Mouse (Mus musculus): ENCODE results near the gene Trip11.

The Trip11 gene

DNA sequence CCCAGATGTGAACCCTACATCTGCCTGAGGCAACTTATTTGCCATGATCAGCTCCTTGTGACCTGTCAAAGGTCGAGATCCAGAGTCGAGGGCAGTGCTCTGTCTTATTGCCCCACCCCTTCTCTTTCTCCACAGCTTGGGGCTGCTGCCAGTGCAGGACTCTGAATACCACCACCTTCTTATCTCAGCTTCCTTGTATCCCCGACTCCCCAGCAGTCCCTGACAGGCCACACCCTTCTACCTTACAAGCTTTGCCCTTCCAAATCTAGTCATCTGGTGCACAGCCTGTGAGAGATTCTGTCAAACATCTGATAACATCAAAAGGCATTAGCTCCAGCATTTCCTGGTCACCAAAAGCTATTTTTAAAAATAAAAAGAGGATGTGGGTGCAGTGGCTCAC lies 91.5 kb downstream of the Trip11 start:
- in situ Hi-C loops (cut with MboI, MseI): no loop called here

DNA sequence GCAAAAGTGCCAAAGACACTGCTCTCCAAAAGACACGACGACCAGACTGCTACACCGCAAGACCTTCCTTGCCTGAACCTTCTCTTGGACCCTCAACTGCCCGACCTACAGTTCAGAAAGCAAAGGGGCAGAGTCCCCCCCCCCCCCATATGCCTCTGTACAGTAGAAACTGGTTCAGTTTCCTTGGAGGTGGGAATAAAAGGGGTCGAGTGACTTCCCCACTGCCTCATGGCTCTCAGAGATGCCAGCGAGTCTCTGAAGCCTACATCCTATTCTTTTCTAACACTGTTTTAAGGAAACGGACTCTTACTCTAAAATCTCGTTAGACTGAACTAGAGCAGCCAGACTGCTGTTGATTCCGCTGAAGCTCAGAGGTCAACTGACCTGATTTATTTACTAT lies 93.5 kb downstream of the Trip11 start:
- in situ Hi-C loops (cut with MboI, MseI): no loop called here

DNA sequence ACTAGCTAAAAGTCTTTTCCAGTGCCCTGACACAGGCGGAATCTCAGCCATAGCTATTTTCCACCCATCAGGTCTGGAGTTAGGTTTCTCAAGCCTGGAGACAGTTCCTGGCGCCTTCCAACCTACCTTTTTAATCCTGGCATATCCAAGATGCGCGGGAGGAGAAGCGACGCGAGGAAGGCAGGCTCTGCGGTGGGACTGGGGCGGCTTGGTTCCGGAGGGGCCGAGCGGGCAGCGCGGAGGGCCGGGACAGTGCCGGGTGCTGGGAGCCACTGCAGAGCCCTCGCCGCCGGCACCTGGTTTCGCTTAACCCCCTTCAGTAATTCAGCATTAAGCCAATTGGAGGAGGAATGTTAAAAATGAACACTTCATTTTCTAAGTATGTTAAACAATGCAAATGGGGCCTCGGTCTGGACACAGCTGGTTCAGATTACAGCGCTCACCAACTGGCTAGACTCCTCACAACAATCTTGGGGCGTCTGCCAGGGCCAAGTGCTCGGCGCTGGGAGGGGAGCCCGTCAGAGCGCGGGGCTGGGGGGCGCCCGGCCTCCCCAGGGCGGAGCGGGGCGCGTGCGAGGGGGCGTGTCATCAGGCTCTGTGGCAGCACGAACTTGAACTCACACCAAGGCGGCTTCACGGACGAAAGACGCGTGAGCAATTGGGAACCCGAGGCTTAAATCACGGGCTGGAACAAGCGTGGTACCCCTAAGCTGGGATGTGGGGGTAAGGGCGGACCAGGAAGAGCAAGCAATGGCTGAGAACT lies 94.3 kb downstream of the Trip11 start, which contains the start of gene Fbln5:
Gene Fbln5 (minus strand): TSS at position 448 of the 763 bp plus-strand sequence.
- in situ Hi-C loops (cut with MboI, MseI): no loop called here

DNA sequence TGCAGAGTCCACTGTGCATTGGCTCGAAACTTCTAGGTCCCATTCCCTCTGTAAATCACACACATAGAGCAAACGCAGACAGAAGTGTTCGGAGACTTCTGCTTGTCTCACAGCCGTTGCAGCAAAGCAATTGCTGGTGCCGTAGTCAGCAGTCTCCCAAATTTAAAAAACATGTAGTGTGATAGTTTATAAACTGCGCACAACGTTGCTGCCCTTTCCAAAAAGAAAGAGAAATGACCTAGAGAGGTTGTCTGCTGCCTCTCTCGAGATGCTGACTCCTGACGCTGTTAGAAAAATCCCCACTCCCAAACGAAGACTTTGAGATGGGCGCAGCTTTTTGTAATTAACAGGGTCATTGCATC lies 94.8 kb downstream of the Trip11 start:
- in situ Hi-C loops (cut with MboI, MseI): no loop called here

DNA sequence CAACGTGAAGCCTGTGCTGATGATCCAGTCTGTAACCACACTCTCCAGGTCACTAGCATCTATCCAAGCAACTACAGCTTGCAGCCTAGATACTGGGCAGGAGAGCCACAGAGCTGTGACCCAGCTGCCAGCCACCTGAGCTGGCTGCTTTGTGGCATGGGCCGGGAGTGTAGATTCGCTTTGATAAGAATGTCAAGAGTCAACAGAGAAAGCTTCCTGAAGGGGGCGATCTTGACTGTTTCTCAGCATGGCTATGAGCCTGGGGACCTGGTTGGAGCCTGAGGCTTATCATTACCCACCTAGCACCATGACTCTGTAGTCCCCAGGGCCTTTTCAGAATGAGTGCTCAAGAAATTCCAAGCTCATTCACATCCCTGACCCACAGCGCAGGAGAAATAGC lies 96.3 kb downstream of the Trip11 start:
- in situ Hi-C loops (cut with MboI, MseI): no loop called here

DNA sequence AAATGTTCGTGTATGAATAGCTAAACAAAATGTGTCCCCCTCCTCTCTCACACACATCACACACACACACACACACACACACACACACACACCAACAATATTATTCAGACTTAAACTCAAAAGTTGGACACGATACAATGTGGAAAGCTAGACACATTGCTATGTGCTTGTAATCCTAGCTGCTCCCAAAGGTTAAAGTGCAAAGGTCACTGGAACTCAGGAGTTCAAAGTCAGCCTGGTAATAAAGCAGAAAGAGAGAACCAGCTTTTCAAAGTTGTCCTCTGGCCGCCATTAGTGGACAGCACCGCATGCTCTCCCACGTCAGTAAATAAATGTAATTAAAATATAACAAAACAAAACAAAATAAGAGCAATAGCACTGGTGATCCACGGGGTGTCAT lies 97.3 kb downstream of the Trip11 start:
- in situ Hi-C loops (cut with MboI, MseI): no loop called here

DNA sequence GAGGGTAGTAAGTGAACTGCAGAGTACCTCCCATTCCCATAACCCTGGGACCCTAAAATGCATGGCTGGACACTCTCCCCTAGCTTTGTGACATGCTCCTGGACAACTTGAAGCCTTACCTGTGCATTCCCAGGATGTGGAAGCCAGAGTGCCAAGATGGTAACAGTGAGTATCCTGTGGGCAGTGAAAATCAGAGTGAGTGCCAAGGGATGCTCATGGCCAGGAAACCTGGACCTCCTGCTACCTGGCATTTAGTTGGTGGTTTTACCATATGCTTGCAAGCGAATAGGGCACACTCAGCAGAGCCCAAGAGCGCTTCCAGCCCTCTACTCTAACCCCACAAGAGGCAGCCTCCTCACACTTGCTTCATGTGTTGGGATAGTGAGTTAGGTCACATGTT lies 98.6 kb downstream of the Trip11 start:
- in situ Hi-C loops (cut with MboI, MseI): no loop called here

DNA sequence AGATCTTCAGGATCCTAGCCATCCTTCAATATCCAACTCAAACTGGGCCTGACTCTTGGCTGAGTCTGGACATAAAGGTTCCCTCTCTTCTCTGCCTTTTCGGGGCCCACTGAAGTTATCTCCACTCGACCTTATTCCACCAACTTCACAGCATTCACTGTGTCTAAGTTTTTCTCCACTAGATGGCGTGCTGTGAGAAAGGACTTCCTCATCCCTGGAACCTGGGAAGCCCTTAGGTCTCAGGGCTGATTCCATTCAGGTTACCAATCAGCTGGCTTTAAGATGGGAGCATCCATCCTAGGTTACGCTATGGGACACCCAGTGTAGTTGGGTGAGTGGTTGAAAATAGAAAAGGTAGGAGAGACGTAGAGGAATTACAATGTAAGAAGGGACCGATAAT lies 101.9 kb downstream of the Trip11 start:
- in situ Hi-C loops (cut with MboI, MseI): no loop called here

DNA sequence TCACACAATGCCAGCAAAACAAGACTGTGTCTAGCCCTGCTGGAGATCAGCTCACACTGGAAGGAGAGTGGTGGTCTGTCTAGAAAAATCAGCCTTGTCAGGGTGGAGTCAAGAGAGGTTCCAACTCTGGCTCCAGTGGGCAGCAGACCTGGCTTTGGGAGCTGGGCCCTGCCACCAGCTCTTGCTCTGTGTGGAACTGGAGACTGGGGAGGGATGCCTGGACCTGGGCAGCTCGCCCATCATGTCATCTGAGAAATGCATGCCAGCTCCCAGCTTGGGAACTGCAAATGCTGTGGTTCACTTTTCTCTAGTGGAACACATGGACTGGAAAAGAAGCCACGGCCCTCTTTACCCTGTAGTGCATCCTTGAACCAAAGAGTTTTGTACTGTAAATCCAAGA lies 102.6 kb downstream of the Trip11 start:
- in situ Hi-C loops (cut with MboI, MseI): no loop called here

DNA sequence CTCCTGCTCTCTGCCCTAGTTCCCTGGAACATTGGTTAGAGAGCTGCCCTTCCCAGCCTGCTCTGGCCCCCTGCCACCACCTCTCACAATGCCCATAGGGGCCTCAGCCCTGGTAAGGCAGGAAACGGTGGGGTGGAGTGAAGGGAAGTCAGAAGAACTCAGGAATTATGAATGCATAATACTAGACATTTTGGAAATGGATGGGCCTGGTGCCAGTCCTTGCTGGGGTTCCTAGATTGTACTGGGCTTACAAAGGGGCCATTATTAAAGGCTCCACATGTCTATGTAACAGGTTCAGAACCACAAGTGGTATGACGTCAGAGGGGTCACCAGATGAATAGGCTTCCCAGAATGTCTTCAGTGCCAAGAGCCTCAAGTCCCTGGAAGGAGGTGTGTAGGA lies 105.7 kb downstream of the Trip11 start:
- in situ Hi-C loops (cut with MboI, MseI): no loop called here

DNA sequence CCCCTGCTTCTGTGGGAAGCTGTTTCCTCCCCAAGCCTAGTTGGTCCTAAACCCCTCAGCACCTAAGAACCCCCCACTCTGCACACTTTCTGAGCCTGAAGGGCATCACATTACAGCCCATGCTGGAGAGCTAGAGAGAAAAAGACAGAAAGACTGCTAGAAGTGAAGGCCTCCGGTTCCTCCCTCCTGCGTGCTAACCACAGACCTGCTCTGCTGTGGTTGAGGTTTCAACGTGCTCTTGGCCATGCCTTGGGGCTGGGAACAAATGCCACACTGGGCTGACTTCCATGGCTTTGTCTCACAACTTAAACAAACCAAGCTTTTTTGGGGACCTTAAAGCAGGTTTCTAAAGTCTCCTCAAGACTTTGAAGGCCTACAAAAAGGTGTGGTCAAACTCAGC lies 110.6 kb downstream of the Trip11 start:
- in situ Hi-C loops (cut with MboI, MseI): no loop called here

DNA sequence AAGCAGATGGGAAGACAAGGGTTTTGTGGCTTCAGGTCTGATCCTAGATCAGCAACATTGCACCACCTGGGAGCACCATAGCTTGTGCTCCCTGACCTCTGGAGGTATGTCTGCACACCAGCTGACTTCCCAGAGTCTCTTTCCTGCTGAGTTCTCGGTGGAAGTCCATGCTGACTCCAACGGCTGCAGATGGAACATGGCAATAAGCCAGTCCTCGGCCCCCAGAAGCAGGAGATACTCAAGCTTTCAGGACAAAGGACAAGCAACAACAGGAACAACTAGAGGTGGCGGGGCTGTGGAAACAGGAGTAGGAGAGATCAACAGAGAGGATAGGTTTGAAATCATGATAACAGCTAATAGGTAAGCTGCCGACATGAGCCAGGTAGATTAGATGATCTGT lies 111.3 kb downstream of the Trip11 start:
- in situ Hi-C loops (cut with MboI, MseI): no loop called here

DNA sequence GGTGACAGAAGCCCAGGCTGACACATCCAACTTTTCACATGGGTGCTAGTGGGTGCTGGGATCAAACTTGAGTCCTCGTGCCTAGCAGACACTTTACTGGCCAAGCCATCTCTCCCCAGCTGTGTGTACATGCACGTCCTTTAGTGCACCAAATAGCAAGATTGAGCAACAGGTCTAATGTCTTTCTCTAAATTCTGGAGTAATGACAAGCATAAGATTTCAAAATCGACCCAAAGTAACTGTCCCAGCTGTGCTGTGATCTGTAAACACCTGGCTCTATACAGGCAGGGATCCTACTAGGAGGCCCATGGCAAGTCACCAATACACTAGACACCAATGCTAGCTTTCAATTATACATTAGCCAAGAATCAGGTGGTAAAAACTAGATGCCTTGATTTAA lies 112.0 kb downstream of the Trip11 start:
- in situ Hi-C loops (cut with MboI, MseI): no loop called here

DNA sequence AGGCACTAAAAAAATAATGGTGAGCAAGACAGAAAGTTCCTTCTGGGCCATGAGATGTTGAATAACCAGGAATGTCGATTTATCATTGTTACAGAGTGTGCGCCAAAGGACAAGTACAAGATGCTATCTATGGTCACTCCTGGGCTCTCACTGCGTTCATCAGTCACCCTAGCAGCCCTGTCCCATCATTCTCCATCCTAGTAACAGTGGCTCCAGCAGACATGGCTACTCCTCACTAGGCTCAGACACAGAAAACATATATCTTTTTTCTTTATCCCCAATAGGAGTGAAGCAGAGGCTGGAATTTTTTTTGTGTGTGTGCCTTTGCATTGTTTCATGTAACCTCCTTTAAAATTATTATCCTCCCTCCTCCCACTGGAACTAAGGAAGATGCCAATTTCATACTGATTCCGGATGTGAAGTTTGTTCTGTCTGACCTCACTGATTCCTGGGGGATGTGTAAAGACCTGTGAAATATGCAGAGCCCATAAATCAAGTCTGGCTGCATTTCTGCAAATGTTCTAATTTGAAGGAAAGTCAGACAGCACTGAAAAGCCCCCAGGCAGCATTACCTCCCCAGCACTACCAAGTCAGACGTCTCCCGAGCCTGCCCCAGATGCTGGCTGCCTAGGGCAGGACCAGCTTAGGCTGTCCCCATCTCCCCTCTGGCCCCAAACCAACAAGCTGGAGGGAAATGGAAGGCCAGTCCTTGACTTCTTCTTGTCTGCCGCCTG lies 114.7 kb downstream of the Trip11 start:
- in situ Hi-C loops (cut with MboI, MseI): no loop called here

DNA sequence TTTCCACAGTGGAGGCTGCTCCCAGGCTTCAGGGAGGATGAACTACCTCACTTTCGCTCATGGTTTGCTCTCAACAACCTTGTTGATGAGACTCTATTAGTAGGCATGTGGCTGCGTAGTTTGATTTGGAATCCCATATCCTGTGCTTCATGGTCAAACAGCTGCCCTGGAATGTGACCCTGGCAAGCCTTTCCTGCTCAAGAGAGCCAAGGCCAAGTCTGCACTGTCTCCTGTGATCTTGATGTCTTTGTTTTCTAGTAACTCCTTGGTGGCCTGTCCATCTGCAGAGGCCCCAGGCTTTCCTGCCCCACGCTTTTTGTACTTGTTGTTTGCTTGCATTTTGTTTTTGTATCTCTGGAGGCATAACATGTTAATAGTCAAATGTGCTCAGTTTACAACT lies 118.6 kb downstream of the Trip11 start:
- in situ Hi-C loops (cut with MboI, MseI): no loop called here

DNA sequence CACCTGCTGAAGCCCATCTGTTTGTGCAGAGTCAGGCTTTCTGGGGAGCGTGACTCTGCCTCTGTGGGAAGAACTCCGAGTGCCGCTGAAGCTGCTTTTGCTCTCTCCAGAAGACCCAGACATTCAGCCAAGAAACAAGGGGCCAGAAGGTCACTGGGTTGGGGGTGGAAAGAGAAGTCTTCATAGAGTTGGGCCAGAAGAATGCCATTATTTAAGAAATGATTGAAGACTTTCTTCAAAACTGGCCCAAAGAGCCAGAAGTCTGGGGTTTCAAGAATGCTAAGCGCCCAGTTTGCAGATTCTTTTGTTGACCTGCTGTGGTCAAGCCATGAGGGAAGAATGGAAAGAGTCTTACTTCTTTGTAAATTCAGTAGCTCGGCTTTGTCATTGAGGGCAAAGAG lies 119.8 kb downstream of the Trip11 start:
- in situ Hi-C loops (cut with MboI, MseI): no loop called here

DNA sequence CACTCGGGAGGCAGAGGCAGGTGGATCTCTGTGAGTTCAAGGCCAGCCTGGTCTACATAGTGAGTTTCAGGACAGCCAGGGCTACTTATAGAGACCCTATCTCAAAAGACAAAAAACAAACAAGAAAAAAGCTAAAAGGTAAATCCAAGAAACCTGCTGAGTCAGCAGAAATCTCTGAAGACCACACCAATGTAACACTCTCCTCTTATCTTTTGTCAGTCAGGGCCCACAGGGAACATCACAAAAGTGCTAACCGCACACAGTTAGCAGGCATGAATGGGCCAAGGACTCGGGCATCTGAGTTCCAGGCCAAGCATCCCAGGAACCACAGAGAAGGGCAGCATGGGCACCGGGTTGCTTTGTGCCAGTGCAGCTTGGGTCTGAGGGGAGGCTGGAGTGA lies 120.4 kb downstream of the Trip11 start:
- in situ Hi-C loops (cut with MboI, MseI): no loop called here

DNA sequence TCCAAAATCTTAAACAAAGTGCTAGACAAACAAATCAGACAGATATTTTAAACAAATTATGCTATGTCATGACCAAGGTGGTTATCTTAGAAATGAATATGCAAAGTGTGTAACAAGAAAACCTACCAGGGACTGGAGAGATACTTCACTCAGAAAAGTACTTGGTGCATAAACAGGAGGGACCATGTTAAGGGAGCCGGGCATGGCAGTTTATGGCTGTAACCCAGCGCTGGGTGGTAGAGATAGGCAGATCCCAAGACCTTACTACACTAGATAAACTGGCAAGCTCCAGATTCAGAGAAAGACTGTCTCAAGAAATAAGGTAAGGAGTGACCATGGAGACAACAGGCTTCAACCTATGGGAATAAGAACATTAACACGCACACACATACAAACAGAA lies 123.3 kb downstream of the Trip11 start:
- in situ Hi-C loops (cut with MboI, MseI): no loop called here

DNA sequence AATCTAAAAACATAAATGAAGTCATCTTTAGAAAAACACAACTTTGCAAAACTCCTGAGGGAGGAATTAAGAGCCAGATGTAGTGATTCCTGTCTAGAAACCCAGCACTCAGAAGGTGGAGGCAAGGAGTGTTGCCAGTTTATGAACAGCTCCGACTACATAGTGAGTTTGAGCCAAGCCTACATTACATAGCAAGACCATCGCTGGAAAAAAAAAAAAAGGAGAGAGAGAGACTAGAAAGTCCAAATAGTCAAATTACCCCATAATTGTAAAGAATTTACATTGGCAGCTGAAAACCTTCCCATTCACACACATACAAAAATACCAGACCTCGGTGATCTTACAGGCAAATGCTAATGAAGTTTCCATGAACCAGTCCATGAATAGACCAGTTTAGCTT lies 123.8 kb downstream of the Trip11 start:
- in situ Hi-C loops (cut with MboI, MseI): no loop called here
